Mouse (Mus musculus) cerebellum, adult 2 months (tissue): ENCODE data around the gene Dagla. TPM values are rescaled to one million over a fixed set of nuclear protein-coding genes. Genes with fewer than 3 reads are reported as not detected.
A peak's percentile ranks its signal among the peaks of the same experiment; 100 is the strongest.

Experiments
- DNase-seq, 2 experiments: peaks; one replicate each; pipeline ENCODE4 v3.0.0; 2021
- H3K27ac ChIP-seq: fragments of 200-500 bp; 2 replicates; pipeline ENCODE4 v1.5.1; 2012; ENCODE audit warnings: low read length, control low read depth, inconsistent platforms; ENCODE audit not compliant: insufficient read depth
- H3K27me3 ChIP-seq: fragments of 200-500 bp; 2 replicates; pipeline ENCODE4 v1.6.1; 2012; ENCODE audit warnings: inconsistent platforms, mild to moderate bottlenecking, low read length, moderate library complexity; ENCODE audit not compliant: control insufficient read depth, insufficient read depth
- H3K4me1 ChIP-seq: fragments of 200-500 bp; 2 replicates; pipeline ENCODE4 v1.6.1; 2011; ENCODE audit warnings: low read length; ENCODE audit not compliant: control insufficient read depth, insufficient read depth
- H3K4me3 ChIP-seq: fragments of 200-500 bp; replicated peaks from 2 replicates; pipeline ENCODE3; 2011; ENCODE audit warnings: mild to moderate bottlenecking, low read depth, low read length, control low read depth; ENCODE audit not compliant: insufficient read depth
- CTCF ChIP-seq: fragments of 200-500 bp; IDR thresholded peaks from 2 replicates; pipeline ENCODE4 v1.5.1; 2011; ENCODE audit warnings: low read depth, mild to moderate bottlenecking, control low read depth, low read length, moderate library complexity, borderline replicate concordance; ENCODE audit not compliant: insufficient read depth
- POLR2A ChIP-seq: fragments of 200-500 bp; IDR thresholded peaks from 2 replicates; pipeline ENCODE4 v1.6.1; 2011; ENCODE audit warnings: low read length, control low read depth, borderline replicate concordance; ENCODE audit not compliant: insufficient read depth
- WGBS: fragments of 180-500 bp; shearing (Covaris S2); methylation state at CpG from one replicate; pipeline ENCODE4 v1.1.7; 2018; 5-methylcytosine and 5-hydroxymethylcytosine counted together
- polyA plus RNA-seq: library from polyadenylated mRNA; depleted of rRNA; stranded (reverse); fragments of >200 nt; gene quantifications from 2 replicates; pipeline ENCODE4 v1.2.3, GENCODE M21; 2012

The Dagla gene
- polyA plus RNA-seq, 1 experiment: 53.4 TPM

GRCm38 (mm10) chr19:10210885-10211284, 93.8 kb downstream of the Dagla start:
- Histone ChIP-seq H3K27me3 (no peaks in the 10 kb centered on the region), H3K27ac (no peak overlapping the region), H3K4me3 (no peak overlapping the region), H3K4me1 (no peaks in the 10 kb centered on the region)
- no peak for DNase-seq
- 87% methylated on average over 4 of the region's 4 CpGs for WGBS
- TF ChIP-seq POLR2A (no peak), CTCF (no peak)

DNA sequence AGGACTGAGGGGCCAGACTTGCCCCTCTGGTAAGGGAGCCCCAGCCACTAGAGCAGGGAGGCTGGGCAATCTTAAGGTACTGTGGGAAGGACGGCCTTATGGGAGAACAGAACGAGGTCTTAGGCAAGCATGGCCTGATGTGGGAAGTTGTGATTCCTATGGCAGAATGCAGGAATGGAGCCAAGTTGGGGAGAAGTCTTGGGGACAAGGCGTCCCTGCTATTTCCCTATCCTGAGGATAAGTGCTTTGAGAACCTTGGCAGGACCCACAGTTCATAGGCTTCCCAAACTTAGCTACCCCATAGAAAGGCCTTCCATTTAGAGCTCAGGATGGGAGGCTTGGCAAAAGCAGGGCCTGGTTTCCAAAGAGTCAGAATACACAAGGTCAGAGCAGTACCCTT, 95.8 kb downstream of the Dagla start:
- Histone ChIP-seq H3K4me3 (no peak overlapping the region), H3K27me3 (no peaks in the 10 kb centered on the region), H3K27ac (no peak overlapping the region), H3K4me1 (no peaks in the 10 kb centered on the region)
- 67% methylated on average over 3 of the region's 3 CpGs for WGBS
- DNase-seq: no peak
- TF ChIP-seq CTCF: no peak
- TF ChIP-seq POLR2A: no peak

GRCm38 (mm10) chr19:10205051-10205450, 99.6 kb downstream of the Dagla start:
- 62% methylated on average over 6 of the region's 6 CpGs for WGBS
- TF ChIP-seq CTCF (no peak), POLR2A (no peak)
- no peaks in the 10 kb centered on the region for H3K27me3 ChIP-seq
- no peak overlapping the region for H3K4me3 ChIP-seq
- no peak overlapping the region; the same call in 1 of the 2 replicates for H3K27ac ChIP-seq
- DNase-seq: no peak
- no peaks in the 10 kb centered on the region for H3K4me1 ChIP-seq

DNA sequence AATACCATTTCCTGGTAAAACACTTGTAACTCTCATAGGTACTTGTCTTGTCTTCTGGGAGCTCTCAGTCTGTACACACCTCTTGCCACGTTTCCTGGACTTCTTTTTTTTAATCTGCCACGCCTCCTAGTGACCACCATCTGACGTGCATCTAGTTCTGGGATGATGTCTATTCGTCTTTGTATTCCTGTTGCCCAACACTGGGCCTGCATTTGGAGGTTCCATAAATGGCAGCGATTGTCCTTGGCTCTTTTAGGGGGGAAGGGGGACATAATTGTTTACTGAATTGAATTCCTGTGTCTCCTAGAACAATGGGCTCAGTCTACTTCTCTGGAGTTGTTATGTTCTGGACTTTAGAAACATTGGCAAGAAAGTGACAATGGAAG, 100.1 kb downstream of the Dagla start:
- Histone ChIP-seq H3K27me3 (no peaks in the 10 kb centered on the region), H3K27ac (no peak overlapping the region), H3K4me1 (no peaks in the 10 kb centered on the region), H3K4me3 (peak overlapping the region; percentile 27)
- peak in 1 of 2 experiments; percentile 58 for DNase-seq
- WGBS: 0% methylated on average over 5 of the region's 5 CpGs
- TF ChIP-seq POLR2A: no peak
- no peak; the same call in 1 of the 2 replicates for TF ChIP-seq CTCF

GRCm38 (mm10) chr19:10203848-10204615, 100.6 kb downstream of the Dagla start, which contains the start of the genes Tmem258 and Fen1:
TSS of gene Tmem258 (plus strand) at chr19:10204014.
TSS of gene Fen1 (minus strand) at chr19:10204169.
- WGBS: under 1% methylated on average over 40 of the region's 40 CpGs
- no peaks in the 10 kb centered on the region for H3K4me1 ChIP-seq
- no peaks in the 10 kb centered on the region for H3K27me3 ChIP-seq
- TF ChIP-seq CTCF: no peak
- peak; percentile 81 for TF ChIP-seq POLR2A
- H3K4me3 ChIP-seq: peak within 1 kb of the TSS; percentile 83
- H3K27ac ChIP-seq: peak within 1 kb of the TSS; percentile 79
- peak; percentile 90 to 96 for DNase-seq

DNA sequence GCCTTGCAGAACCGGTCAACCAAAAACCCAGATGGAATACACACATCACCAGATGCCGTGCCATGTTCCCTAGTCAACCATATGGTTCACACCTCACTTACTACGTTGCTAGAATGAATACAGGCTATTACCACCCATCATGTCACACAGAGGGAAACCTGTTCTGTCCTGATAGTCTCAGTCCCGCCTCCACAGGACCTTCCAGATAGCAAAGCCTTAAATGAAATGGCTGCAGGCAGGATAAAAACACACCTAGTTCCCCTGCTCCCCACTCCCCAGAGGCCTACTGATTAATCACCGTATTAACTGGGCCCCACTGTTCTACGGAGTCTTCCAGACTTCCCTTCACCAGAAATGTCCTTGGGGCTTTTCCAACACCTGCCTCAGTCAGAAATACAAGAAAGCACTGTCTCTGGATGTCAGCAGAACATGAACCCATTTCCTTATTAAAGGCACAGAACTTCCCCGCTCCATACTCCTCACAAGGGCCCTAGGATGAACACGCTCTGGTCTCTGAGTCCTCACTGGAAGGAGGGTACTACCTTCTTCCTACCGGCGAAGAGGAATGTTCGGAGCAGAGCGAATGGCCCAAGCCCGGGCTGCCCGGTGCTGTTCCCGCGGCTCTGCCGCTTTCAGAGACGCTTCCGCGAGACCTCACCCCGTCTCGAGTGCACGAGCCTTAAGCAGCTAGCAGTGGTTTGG, 101.4 kb downstream of the Dagla start:
- Histone ChIP-seq H3K27ac (no peak overlapping the region), H3K27me3 (no peaks in the 10 kb centered on the region), H3K4me3 (peak overlapping the region; percentile 83), H3K4me1 (no peaks in the 10 kb centered on the region)
- under 1% methylated on average over 23 of the region's 23 CpGs for WGBS
- TF ChIP-seq CTCF (no peak), POLR2A (no peak)
- DNase-seq: no peak

DNA sequence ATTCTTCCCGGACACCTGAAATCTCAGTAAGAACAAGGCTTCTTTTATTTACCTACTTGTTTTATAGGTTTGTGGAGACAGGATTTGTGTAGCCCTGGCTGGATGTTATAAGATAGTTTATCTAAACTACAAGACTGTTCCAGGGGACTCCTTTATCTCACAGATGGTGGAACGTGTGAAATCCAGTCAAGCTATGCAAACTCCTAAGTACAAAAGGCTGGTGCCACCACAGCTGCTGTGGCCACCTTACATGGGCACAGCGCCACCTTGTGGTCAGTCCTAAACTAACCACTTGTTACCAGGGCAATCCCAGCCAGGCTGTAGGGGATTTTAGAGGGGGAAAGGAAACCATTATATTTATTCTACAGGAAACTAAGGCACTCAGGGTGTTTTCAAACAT, 106.0 kb downstream of the Dagla start:
- 28% methylated on average over 3 of the region's 3 CpGs for WGBS
- no peaks in the 10 kb centered on the region for H3K27me3 ChIP-seq
- DNase-seq: peak; percentile 64 to 77
- TF ChIP-seq CTCF (peak; percentile 91), POLR2A (no peak)
- no peaks in the 10 kb centered on the region for H3K4me1 ChIP-seq
- H3K27ac ChIP-seq: no peak overlapping the region
- H3K4me3 ChIP-seq: no peak overlapping the region

DNA sequence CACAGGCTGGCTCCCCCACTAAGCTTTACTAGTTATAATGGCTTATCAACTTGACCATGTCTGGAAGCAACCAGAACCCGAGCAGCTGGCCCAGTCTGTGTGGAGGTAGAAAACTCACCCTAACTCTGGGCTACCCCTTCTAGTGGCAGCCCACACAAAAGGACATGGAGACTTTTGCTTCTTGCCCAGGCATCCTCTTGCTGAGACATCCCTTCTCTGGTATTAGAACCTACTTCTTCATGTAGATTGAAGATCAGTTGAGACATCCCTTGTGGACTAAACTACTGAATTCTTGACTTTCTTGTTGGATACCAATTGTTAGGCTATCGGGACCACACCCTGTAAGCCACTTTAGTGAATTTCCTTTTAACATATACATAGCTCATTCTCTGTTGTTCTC, 106.4 kb downstream of the Dagla start:
- TF ChIP-seq CTCF (no peak), POLR2A (no peak)
- H3K4me1 ChIP-seq: no peaks in the 10 kb centered on the region
- H3K27ac ChIP-seq: no peak overlapping the region
- DNase-seq: no peak
- no peaks in the 10 kb centered on the region for H3K27me3 ChIP-seq
- 78% methylated on average over 2 of the region's 2 CpGs for WGBS
- H3K4me3 ChIP-seq: no peak overlapping the region
